Mouse (Mus musculus): Measurements from ENCODE around the gene Il17c.

Gene Il17c

DNA sequence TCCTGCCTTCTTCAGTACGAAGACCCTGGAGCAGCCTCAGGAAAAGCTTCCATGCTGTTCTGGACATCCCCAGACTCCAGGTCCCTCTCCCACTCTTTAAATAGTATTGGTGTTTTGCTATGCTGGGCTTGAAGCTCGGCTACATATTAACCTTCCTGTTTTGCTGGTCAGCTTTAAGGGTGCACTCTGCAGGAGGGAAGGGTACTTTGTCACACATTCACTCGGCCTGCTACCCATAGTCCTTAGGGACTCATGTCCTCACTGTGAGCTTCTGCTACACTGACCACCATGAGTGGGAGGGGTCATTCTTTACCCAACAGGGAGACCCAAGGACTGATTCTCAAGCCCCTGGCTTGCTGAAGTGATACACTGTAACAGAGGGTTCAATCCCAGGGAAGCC lies 8.8 kb downstream of the Il17c start:
- DNase-seq (ENCODE audit: low read depth, low spot score), result no peak

DNA sequence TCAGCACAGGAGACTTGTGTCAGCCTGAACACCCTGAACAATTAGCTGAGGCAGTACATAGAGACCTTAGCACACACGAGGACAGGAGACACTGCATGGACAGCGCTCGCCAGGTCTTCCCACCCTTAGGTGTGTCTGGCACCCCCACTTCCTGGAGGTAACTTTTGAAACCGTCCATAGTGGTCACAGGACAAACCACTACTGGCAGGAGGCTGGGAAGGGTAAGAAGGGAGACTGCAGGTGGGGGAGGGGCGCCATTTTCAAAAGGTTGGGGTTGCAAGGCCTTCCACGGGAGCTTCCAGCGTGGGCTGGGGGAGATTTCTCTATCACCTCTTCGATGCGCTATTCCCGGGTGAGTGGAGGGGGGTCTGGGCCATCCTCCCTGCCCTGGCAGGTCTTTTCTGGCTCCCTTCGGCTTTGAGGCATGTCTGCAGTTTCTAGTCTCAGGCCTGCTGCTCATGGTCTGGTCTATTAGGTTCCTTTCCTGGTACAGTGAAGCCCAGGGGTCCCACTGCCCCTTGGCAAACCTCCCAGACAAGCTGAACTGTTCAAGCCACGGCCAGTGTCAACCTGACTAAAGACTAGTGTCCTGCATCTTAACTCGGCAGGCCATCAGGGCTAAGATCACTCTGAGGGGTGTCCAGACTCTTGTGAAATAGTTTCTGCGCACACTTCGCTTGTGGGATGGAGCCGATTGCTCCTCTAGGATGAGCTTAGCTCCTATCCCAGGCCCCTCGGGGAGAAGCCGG lies 10.0 kb downstream of the Il17c start:
- DNase-seq (ENCODE audit: low read depth, low spot score), result no peak

DNA sequence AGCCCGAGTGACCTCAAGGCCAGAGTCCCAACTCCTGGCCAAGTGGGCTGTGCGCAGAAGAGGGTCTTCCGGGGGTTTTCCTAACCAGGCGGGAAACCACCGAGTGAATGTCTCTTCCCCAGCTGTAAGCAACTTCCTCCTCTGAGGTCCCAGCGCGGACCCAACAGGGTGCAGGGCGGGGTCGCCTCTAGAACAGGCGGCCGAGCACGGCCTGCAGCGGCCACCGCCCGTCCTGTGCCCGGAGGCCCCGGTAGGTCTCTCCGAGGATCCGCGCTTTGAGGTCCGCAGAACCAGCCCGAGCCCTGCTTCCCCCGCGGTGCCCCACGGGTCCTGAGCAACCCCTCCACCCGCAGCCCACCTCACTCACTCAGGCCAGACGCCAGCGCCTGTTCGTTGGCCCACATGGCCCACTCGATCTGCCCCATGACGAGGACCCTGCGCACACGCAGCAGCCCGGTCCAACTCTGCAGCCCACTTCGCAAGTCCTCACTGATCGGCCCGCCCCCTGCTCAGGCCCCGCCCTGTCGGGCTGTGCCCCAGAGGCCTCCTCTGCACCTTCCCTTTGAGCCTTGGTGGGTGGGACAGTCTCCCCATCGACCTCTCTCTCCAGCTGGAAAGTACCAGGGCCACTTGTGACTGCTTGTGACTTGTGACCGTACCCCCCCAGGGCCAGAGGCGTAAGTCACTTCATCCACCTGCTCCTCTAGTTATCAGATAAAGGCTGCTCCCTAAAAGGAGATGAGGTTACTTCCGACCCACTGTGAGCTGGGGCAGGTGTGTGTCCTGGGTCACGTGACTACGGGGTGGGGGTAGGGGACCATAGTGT lies 10.8 kb downstream of the Il17c start, which contains the start of gene Cyba:
Cyba (minus strand) TSS at position 488 of the 826 bp plus-strand sequence.
- no peak for DNase-seq (ENCODE audit: low read depth, low spot score)

DNA sequence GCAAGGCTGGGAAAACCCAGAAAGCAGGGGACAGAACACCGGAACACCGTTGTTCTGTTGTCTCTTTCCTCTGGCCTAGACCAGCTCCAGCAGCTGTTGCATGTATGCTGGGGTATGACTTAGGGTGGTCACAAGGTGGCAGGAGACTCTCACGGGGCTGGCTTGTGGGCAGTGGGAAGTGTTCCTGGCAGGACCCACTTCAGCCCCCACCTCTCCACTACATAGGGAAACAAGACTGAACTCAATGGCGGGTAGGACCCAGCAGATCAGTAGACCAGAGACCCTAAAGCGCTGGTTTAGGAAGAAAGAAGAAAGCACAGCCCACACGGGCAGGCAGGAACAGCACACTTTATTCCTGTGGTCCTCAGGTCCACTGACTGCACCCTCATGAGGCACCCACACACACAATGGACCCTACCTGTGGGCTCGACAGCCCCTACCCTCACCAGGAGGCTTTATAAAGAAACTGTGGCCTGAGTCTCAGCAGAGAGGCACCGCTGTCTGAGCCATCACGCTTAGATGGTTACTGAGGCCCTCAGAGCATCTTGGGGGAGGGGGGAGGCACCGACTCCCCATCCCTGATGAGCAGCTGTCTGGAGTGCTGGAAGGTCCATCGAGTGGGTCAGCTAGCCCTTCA lies 11.6 kb downstream of the Il17c start:
- no peak for DNase-seq (ENCODE audit: low read depth, low spot score)

DNA sequence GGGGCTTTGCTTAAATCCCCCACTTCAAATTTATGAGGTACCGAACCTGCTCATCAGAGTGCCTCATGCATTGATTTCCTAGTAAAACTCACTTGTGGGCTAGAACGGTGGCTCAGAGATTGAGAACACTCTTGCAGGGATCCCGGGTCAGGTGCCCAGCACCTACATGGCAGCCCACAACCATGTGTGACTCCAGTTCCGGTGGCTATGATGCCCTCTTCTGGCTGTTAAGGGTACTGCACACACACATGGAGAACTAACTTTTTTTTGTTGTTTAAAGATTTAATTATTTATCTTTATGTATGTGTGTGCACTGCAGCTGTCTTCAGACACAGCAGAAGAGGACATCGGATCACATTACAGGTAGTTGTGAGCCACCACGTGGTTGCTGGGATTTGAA lies 13.6 kb downstream of the Il17c start:
- no peak for DNase-seq (ENCODE audit: low read depth, low spot score)

DNA sequence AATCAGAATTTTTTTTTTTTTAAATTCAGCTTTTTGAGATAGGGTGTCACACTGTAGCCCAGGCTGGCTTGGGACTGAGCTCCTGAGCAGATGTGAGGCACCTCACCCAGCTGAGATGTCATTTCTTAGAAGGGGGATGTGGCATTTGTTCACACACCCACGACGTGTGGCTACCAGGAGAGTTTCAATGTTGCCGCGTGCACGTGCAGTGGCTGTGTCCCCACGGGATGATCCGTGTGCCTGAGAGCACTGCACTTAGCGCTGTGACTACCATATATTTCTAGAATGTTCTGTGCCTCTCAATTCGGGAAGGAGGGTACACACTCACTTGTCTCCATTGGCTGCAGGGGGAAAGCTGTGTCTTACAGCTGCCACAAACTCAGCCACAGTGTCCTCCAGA lies 14.3 kb downstream of the Il17c start:
- DNase-seq (ENCODE audit: low read depth, low spot score), result no peak

DNA sequence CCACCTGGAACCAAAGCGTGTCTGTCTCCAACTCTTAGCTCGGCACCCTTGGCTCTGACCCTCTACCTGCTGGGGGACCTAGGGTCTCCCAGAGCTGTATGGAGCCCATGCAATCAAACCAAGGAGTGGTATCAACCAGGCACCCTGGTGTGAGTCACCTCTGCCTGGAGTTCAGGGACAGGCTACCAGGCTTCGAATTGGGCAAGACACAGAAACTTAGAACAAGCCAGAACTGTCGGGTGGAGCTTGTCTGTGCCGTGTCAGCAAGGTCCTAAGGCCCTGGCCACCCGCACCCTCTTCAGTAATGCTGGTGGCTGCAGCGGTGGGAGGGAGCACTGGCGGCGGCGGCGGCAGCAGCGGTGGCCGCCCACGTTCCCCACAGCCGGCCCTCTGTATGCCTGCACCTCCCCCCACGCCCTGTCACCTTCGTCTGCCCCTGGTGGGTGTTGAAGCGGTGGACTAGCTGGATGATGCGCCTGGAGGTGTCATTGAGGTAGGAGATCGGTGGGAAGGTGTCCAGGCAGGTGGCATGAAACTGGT lies 14.8 kb downstream of the Il17c start:
- no peak for DNase-seq (ENCODE audit: low read depth, low spot score)

DNA sequence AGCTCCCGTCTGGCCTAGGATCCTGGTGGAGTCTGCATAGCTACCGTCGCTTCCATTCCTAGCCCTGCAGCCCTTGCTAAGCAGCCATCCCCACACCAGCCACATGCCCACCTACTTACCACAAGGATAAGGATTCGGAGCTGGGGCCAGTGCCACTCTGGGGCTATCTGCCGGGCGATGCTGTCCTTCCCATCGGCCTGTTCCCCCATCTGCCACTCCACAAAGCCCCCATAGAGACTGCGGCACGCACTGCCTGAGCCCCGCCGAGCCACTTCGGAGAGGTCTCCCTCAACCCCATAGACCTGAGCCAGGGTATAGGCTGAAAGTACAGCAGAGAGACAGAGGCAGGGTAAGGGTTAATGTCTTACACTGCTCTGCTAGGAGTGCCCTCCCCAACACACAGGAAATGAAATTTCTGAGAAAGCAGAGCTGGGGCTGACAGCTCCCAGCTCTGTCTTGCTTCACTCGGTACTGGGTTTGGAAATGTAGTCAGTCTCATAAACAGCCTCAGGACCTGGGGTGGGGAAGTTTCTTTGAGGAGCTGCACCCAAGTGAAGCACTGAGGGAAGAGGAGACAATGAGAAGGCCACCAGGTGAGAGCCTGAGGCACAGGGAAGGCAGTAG lies 16.0 kb downstream of the Il17c start:
- DNase-seq (ENCODE audit: low read depth, low spot score), result no peak

DNA sequence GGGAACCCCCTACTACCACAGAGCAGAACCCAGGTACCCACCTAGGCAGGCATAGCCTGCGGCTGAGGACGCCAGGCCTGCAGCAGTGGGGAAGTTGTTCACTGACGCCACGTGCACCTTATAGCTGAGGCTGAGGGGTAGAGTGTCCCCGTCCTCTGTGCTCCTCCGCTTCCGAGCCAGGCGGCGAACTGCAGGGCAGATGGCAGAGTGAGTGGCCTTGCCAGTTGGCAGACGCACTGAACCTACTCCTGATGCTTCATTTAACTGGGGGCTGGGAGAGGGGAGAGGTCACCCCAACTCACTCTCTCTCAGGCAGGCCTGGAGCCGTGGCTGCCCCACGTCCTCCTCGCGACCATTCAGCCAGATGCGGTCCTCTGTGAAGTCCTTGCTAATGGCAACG lies 17.5 kb downstream of the Il17c start:
- no peak for DNase-seq (ENCODE audit: low read depth, low spot score)

DNA sequence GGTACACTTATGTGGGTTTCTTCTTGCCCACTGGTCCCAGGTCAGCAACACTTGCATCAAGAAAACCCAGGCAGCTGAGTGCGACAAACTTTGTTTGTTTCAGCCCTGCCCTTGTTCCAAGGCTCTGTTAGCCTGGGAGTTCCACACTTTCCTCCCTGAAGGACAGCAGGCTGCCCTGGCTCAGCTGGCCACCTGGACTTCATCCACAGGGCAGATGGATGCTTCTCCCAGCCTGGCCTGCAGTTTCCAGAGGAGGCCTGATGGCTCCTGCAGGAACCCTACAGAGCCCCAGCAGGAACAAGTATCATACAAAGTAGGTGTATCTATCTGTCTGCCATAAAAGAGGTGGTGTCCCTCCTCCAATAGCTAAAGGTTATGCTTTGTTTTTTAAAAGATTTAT lies 19.5 kb downstream of the Il17c start:
- no peak for DNase-seq (ENCODE audit: low read depth, low spot score)

DNA sequence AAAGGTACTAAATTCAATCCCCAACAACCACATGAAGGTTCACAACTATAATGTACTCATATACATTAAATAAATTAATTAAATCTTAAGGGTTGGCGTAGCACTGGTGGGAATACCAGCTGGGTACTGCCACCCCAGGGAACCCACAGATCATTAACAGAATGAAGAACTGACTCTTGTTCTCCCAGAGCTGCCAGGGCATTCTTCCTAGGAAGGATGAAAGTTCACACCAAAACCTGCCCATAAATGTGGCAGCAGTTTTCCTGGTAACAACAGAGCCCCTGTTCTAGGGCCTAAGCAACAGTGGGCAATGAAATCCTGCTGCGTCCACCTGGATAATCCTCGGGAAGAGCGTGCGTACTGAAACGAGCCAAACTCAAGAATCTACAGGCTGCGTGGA lies 20.5 kb downstream of the Il17c start:
- DNase-seq (ENCODE audit: low read depth, low spot score), result no peak

DNA sequence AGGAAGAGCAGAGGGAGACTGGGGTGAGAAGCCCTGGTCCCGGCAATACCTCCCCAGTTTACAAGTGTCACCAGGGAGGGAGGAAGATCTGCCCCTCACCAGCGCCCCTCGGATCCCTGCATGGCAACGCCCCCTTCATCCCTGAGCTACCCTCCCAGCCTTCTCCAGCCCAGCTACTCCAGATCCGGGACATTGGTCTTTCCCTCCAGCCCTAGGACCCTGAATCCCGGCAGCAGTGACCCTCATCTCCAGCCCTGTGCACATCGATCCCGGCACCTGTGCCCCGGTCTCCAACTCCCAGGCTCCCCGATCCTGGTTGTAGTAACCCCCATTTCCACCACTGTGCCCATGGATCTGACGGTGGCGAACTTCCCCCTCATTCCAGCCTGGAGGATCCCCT lies 21.0 kb downstream of the Il17c start:
- no peak for DNase-seq (ENCODE audit: low read depth, low spot score)

DNA sequence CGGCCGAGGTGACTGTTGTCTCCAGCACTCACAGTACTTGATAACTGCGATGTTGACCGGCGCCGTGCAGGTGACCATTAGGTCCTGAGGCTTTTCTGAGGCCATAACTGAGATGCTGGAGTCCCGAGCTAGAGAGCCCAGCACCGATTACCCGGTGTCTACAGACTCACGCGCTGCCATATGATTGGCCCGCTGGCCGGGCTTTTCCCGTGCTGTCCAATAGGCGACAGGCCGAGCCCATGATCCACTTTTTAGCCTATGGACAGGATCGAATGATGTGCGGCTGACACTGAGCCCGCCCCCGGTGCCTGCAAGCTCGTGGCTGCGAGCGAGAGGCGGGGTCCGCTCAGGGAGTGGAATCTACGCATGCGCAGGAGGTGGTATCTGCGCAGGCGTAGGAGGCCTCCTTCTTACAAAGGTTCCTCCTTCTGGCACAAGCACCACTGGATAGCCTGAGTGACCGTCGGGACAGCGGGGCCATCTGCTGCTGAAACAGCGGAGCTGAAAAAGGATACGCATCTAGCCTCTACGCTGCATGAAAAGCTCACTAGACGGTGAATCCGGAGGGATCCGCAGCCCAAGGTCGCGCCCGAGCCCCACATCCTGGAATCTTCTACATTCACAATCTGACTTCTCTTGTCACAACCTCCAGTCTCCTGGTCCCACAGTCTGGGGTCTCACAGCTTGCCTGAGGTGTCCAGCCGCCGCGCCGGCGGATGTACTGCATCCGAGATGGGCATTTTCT lies 21.6 kb downstream of the Il17c start, which contains the start of gene Mvd:
Mvd (minus strand) TSS at position 161 of the 745 bp plus-strand sequence.
- peak; percentile 99 for DNase-seq (ENCODE audit: low read depth, low spot score)

DNA sequence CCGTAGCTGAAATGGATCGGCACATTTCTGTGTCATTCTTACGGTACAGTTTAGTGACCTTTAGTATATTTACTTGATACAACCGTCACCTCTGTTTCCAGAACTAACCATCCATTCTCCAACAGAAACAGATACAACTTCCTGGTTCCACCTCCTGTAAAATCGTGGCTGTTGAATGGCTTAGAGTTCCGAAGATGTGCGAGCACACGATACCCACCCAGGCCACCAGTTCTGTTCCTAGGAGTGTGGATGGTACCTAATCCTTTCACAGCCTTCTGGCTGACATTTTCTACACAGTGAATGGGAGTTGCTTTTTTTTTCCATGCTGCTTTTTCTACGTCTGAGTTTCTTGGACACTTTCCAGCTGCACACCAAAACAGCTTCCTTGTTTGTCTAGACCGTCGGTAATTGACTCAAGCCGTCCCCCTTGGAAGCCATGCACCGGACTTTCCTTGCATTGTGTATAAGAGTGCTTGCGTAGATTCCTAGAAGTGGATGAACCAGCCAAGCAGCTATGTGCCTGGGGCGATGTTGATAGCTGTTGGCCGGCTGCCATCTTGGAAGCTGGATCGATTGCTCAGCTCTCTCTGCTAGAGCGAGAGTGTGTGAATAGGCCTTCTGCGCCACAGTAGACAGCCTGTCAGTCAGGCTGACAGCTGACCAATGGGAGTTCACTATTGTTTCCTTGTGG lies 22.4 kb downstream of the Il17c start:
- peak; percentile 75 for DNase-seq (ENCODE audit: low read depth, low spot score)

DNA sequence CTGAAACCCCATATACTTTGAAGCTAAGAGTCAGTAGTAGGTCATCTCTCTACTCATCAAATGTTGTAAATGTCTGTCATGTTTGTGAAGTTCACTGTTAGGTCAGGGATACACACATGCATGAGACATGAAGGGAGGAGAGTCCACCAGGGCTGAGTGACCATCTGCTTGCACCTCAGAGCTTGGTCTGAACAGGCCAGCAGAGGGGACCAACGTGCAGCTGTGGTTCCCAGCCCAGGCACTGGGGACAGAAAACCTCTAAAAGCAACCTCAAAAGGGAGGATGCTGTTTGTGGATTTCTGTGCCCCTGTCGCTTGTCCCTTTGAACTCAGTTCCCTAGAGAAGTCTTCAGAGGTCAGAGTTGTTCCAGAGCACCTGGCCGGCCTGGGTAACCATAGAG lies 23.4 kb downstream of the Il17c start:
- no peak for DNase-seq (ENCODE audit: low read depth, low spot score)

DNA sequence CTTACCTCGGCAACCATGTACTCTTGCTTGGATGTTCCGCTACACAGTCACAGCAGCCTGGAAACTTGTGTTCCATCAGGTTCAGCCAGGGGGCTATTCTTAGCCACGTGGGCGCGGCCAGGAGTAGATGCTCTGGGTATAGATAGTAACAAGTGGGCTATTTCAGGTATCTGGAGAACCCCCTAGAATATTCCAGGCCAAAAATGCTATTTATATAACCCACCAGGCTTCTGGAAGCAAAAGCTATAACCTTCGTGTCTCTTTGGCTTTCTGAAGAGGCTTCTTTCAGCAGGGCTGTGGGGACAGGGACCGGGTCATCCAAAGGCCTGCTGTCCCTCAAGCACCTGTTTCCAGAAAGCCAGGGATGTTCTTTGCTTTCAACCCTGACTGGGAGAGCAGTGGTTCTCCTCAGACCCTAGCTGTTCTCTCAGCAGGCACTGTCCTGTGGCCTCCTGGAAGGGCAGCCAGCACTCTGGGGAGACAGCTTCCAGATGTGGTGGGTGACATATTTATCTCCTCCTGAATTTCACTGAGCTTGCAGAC lies 29.4 kb downstream of the Il17c start:
- no peak for DNase-seq (ENCODE audit: low read depth, low spot score)

DNA sequence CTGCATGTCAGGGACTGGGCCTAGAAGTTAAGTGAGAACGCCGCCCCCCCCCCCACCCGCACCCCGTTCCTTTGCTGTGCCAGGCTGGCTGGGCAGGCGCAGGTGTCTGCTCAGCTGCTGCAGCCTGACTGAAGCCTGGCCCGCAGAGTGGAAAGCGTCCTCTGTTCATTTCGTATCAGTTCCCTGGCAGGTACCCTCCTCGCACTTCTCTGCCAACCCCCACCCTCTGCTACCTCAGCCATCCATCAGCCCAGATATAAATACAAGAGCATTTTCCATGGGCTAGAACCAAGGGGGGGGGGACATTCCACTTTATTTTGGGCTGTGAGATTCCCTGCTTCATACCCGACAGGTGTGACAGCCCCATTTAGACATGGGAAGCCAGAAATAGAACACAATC lies 30.3 kb downstream of the Il17c start:
- no peak for DNase-seq (ENCODE audit: low read depth, low spot score)

DNA sequence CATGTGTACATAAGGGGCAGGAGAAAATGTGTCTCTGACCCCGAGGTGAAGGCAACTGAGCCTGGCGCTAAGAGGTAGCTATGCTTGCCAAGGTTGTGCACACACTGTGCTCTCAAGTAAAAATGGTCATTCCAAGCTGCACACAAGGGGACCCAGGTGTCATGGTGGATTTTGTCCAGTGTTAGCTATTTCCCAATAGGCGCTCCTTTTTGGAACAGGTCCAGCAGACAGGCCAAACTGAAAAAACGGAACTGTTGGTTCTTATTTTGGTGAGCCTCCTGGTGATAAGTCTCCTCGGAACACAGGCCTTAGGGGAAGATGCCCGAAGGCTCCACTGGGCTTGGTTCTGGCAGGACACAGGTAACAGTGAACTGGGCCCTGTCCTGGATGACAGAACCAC lies 32.6 kb downstream of the Il17c start:
- DNase-seq (ENCODE audit: low read depth, low spot score), result no peak

DNA sequence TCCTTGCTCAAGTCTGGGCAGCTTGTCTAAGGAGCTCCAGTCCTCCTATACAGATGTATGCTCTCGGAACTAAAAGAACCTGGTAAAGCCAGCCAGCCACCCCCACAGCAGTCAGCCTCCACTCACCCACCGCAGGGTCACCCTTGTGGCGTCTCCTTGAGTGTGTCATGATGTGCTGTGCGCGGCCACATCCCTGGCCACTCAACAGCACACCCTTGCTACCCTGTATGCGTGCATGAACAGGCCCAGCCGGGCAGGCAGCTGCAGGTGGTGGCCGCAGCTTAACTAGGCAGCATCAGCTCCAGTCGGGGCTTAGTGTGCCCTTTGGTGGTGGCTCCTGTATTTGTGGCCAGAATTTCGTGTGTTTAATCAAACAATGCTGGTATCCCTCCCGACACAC lies 35.4 kb downstream of the Il17c start:
- no peak for DNase-seq (ENCODE audit: low read depth, low spot score)

DNA sequence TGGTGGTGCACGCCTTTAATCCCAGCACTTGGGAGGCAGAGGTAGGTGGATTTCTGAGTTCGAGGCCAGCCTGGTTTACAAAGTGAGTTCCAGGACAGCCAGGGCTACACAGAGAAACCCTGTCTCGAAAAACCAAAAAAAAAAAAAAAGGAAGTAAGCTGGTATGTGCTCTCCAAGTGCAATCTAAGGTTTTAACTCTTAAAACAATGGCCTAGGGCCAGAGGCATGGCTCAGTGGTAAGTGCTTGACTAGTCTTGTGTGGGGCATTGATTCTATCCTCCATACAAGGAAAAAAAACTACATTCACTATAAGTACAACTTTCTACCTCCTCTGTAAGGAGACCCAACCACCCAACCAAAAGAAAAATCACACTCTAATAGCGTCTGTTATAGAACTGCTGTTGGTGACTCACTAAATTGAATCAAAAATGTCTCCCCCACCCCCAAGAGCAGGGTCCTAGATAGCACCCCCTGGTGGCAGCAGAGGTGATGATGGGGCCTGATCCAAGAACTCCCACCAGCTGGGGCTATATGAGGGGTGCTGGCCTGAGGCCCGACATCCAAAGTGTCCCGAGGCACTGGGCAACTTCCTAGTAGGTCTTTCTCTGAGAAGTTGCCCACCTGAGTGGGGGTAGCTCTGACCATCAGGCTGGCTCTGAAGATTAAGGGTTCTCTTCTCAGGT lies 37.5 kb downstream of the Il17c start:
- DNase-seq (ENCODE audit: low read depth, low spot score), result no peak
